Mouse (Mus musculus): ENCODE measurements around the gene Sytl2.

GRCm38 (mm10) chr7:90312151-90312883 is 10.3 kb downstream of the Sytl2 start:
- no peak for TF ChIP-seq TAL1 (conservative IDR thresholded peaks at IDR 0.05; ENCODE audit: low read depth, low read length)
- TF ChIP-seq CTCF (IDR thresholded peaks at IDR 0.05; ENCODE audit: low read depth, low read length): no peak
- no peak for TF ChIP-seq GATA1 (IDR thresholded peaks at IDR 0.05; ENCODE audit: borderline replicate concordance, low read length)
- no peak for TF ChIP-seq POLR2AphosphoS5 (IDR thresholded peaks at IDR 0.05; ENCODE audit: insufficient replicate concordance, low read depth, low read length)
- TF ChIP-seq GATA2 (IDR thresholded peaks at IDR 0.05; ENCODE audit: borderline replicate concordance, low read depth, low read length): no peak
